Mouse (Mus musculus): Measurements from ENCODE around the gene Atf6. TPM values are rescaled to one million over a fixed set of nuclear protein-coding genes. Genes with fewer than 3 reads are reported as not detected.

The Atf6 gene
- polyA plus RNA-seq, 1 experiment from 2014 or later: 6.0 TPM

GRCm38 (mm10) chr1:170734866-170735265, 132.7 kb downstream of the Atf6 start:
- Histone ChIP-seq H3K4me1 (ENCODE audit: insufficient read depth) (no peaks in the 10 kb centered on the region), H3K4me3 (ENCODE audit: low read depth, low read length) (no peak overlapping the region), H3K36me3 (replicated peaks; ENCODE audit: insufficient read depth, low read length) (peaks cover 5% of the 10 kb centered on the region; the same call in 1 of the 2 replicates), H3K27ac (ENCODE audit: low read depth) (no peak overlapping the region), H3K27me3 (ENCODE audit: insufficient read depth, low read length) (no peaks in the 10 kb centered on the region), H3K4me2 (ENCODE audit: low read depth, low read length) (no peak overlapping the region), H3K9ac (replicated peaks) (no peak overlapping the region), H3K9me3 (ENCODE audit: low read length) (no peaks in the 10 kb centered on the region)
- ATAC-seq (no peak), DNase-seq (no peak)
- TF ChIP-seq CTCF (IDR thresholded peaks at IDR 0.05; ENCODE audit: low read depth) (no peak), EP300 (IDR thresholded peaks at IDR 0.05; ENCODE audit: low read depth) (no peak)
- WGBS (ENCODE audit: insufficient replicate concordance): 86% methylated on average over 3 of the region's 3 CpGs

DNA sequence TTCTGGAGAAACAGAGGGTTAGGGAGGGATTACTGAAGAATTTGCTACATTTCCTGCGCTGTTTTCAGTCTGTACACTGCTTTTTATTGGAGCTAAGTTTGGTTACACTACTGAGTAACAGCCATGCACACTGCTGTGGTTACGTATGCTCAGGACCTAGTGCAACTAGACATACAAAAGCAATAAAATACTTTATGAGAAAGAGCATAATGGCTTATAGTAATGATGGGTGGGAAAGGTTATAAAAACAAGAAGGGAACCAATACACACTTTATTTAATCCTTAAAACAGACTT, 135.0 kb downstream of the Atf6 start:
- no peak overlapping the region for H3K9ac ChIP-seq (replicated peaks)
- no peak overlapping the region for H3K27ac ChIP-seq (ENCODE audit: low read depth)
- no peak for TF ChIP-seq EP300 (IDR thresholded peaks at IDR 0.05; ENCODE audit: low read depth)
- TF ChIP-seq CTCF (IDR thresholded peaks at IDR 0.05; ENCODE audit: low read depth): no peak
- H3K4me3 ChIP-seq (ENCODE audit: low read depth, low read length): no peak overlapping the region
- H3K36me3 ChIP-seq (replicated peaks; ENCODE audit: insufficient read depth, low read length): no peaks in the 10 kb centered on the region; the same call in 1 of the 2 replicates
- DNase-seq (no peak), ATAC-seq (no peak)
- no peaks in the 10 kb centered on the region for H3K9me3 ChIP-seq (ENCODE audit: low read length)
- 86% methylated on average over 2 of the region's 2 CpGs for WGBS (ENCODE audit: insufficient replicate concordance)
- H3K27me3 ChIP-seq (ENCODE audit: insufficient read depth, low read length): no peaks in the 10 kb centered on the region
- H3K4me1 ChIP-seq (ENCODE audit: insufficient read depth): no peaks in the 10 kb centered on the region
- no peak overlapping the region for H3K4me2 ChIP-seq (ENCODE audit: low read depth, low read length)

- WGBS (ENCODE audit: insufficient replicate concordance): 71% methylated on average over 11 of the region's 11 CpGs
- DNase-seq: no peak
- no peaks in the 10 kb centered on the region for H3K27me3 ChIP-seq (ENCODE audit: insufficient read depth, low read length)
- ATAC-seq: no peak
- H3K9ac ChIP-seq (replicated peaks): no peak overlapping the region
- no peaks in the 10 kb centered on the region; the same call in 1 of the 2 replicates for H3K36me3 ChIP-seq (replicated peaks; ENCODE audit: insufficient read depth, low read length)
- H3K9me3 ChIP-seq (ENCODE audit: low read length): no peaks in the 10 kb centered on the region
- no peak overlapping the region for H3K4me2 ChIP-seq (ENCODE audit: low read depth, low read length)
- H3K4me3 ChIP-seq (ENCODE audit: low read depth, low read length): no peak overlapping the region
- H3K27ac ChIP-seq (ENCODE audit: low read depth): no peak overlapping the region
- H3K4me1 ChIP-seq (ENCODE audit: insufficient read depth): no peaks in the 10 kb centered on the region
- TF ChIP-seq EP300 (IDR thresholded peaks at IDR 0.05; ENCODE audit: low read depth): no peak
- TF ChIP-seq CTCF (IDR thresholded peaks at IDR 0.05; ENCODE audit: low read depth): no peak
These were observed 135.5 kb downstream of the Atf6 start for GRCm38 (mm10) chr1:170731865-170732595.

- no peak overlapping the region for H3K9ac ChIP-seq (replicated peaks)
- no peak overlapping the region for H3K4me3 ChIP-seq (ENCODE audit: low read depth, low read length)
- no peaks in the 10 kb centered on the region for H3K27me3 ChIP-seq (ENCODE audit: insufficient read depth, low read length)
- no peak overlapping the region for H3K4me2 ChIP-seq (ENCODE audit: low read depth, low read length)
- no peaks in the 10 kb centered on the region for H3K4me1 ChIP-seq (ENCODE audit: insufficient read depth)
- 75% methylated on average over 8 of the region's 8 CpGs for WGBS (ENCODE audit: insufficient replicate concordance)
- TF ChIP-seq CTCF (IDR thresholded peaks at IDR 0.05; ENCODE audit: low read depth) (no peak), EP300 (IDR thresholded peaks at IDR 0.05; ENCODE audit: low read depth) (no peak)
- no peak overlapping the region for H3K27ac ChIP-seq (ENCODE audit: low read depth)
- H3K36me3 ChIP-seq (replicated peaks; ENCODE audit: insufficient read depth, low read length): no peaks in the 10 kb centered on the region; the same call in 1 of the 2 replicates
- DNase-seq (no peak), ATAC-seq (no peak)
- H3K9me3 ChIP-seq (ENCODE audit: low read length): no peaks in the 10 kb centered on the region
These were observed 138.2 kb downstream of the Atf6 start for GRCm38 (mm10) chr1:170729267-170729962.

DNA sequence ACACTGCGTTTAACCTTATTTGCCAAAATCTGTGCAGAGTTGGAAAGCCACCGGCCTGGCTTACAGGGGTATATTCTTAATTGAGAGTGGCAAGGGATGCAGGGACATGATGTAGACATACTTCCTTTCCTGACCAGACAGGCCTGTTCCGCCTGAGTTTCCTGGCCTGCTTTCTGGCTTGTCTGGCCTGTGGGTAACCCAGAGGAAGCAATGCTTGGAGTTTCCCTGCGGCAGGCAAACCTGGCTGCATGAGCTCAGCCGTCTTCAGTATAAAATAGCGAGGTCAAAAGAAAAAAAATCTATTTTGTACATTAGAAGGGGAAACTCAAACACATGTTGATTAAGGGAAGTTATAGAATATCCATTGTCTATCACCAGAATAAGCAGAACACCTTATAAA, 139.0 kb downstream of the Atf6 start:
- Histone ChIP-seq H3K9ac (replicated peaks) (no peak overlapping the region), H3K4me1 (ENCODE audit: insufficient read depth) (no peaks in the 10 kb centered on the region), H3K27ac (ENCODE audit: low read depth) (no peak overlapping the region), H3K36me3 (replicated peaks; ENCODE audit: insufficient read depth, low read length) (no peaks in the 10 kb centered on the region; the same call in 1 of the 2 replicates), H3K27me3 (ENCODE audit: insufficient read depth, low read length) (no peaks in the 10 kb centered on the region), H3K4me2 (ENCODE audit: low read depth, low read length) (no peak overlapping the region), H3K9me3 (ENCODE audit: low read length) (no peaks in the 10 kb centered on the region), H3K4me3 (ENCODE audit: low read depth, low read length) (no peak overlapping the region)
- ATAC-seq (no peak), DNase-seq (no peak)
- TF ChIP-seq CTCF (IDR thresholded peaks at IDR 0.05; ENCODE audit: low read depth) (no peak), EP300 (IDR thresholded peaks at IDR 0.05; ENCODE audit: low read depth) (no peak)
- 61% methylated on average over 6 of the region's 6 CpGs for WGBS (ENCODE audit: insufficient replicate concordance)

DNA sequence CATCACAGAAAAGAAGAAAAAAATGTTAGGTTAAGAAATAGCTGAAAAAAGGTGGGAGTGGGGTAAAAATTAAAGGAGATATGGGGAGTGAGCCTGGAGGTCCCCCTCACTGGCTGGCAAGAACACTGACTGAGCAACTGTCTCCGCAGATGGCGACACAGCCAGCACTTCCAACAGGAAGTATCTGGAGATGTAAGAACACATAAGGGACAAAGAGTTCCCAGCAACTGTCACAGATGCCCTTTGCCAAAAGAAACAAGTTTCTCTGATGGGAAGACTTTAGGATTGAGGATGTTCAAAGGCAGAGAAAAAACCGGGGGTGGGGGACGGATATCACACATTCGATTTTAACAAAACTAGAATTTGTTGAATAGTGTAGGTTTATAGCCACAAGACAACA, 146.0 kb downstream of the Atf6 start:
- no peaks in the 10 kb centered on the region for H3K36me3 ChIP-seq (replicated peaks; ENCODE audit: insufficient read depth, low read length)
- H3K9ac ChIP-seq (replicated peaks): no peak overlapping the region
- WGBS (ENCODE audit: insufficient replicate concordance): 74% methylated on average over 5 of the region's 5 CpGs
- no peak overlapping the region for H3K4me3 ChIP-seq (ENCODE audit: low read depth, low read length)
- no peaks in the 10 kb centered on the region for H3K4me1 ChIP-seq (ENCODE audit: insufficient read depth)
- no peaks in the 10 kb centered on the region for H3K27me3 ChIP-seq (ENCODE audit: insufficient read depth, low read length)
- H3K9me3 ChIP-seq (ENCODE audit: low read length): no peaks in the 10 kb centered on the region
- ATAC-seq (no peak), DNase-seq (no peak)
- no peak overlapping the region for H3K27ac ChIP-seq (ENCODE audit: low read depth)
- TF ChIP-seq CTCF (IDR thresholded peaks at IDR 0.05; ENCODE audit: low read depth): no peak
- TF ChIP-seq EP300 (IDR thresholded peaks at IDR 0.05; ENCODE audit: low read depth): 0 out of 2 replicates have a peak, but pooled peaks have one; percentile 45
- H3K4me2 ChIP-seq (ENCODE audit: low read depth, low read length): no peak overlapping the region

All from liver, postnatal 0 days (tissue).